Mouse (Mus musculus) kidney, adult 2 months (tissue): ENCODE data around the gene Hist3h2ba.

Experiments used
- CTCF ChIP-seq: fragments of 200-500 bp; conservative IDR thresholded peaks from 2 replicates; pipeline ENCODE4 v1.5.1; 2011; ENCODE audit warnings: low read depth, mild to moderate bottlenecking, control low read depth, low read length, moderate library complexity, mixed read lengths; ENCODE audit not compliant: insufficient read depth, insufficient read length
- POLR2A ChIP-seq: fragments of 200-500 bp; IDR thresholded peaks from one replicate; pipeline ENCODE4 v1.6.1; 2011; ENCODE audit warnings: low read depth, low read length, control low read depth

- no peak for TF ChIP-seq CTCF
- no peak for TF ChIP-seq POLR2A
Measured at GRCm38 (mm10) chr11:58955143-58955867, 6.6 kb downstream of the Hist3h2ba start.
